Mouse (Mus musculus) midbrain, embryonic 16.5 days (tissue): ENCODE results near the gene Cx3cl1. TPM values are rescaled to one million over a fixed set of nuclear protein-coding genes. Genes with fewer than 3 reads are reported as not detected.

Experiments
- ATAC-seq: fragments of 200-750 bp; cut with Nextera tagmentation; 2 replicates; pipeline ENCODE4 v1.8.0; 2017; ENCODE audit warnings: moderate TSS enrichment
- H3K27ac ChIP-seq: fragments of 300-500 bp; sonication (generic); 2 replicates; pipeline ENCODE4 v1.5.1; 2014; ENCODE audit warnings: mild to moderate bottlenecking, low read length, mixed read lengths
- H3K27me3 ChIP-seq: fragments of 300-500 bp; sonication (generic); 2 replicates; pipeline ENCODE4 v1.6.1; 2014; ENCODE audit warnings: low read depth, low read length, mixed read lengths; ENCODE audit not compliant: control insufficient read depth, insufficient read depth
- H3K36me3 ChIP-seq: fragments of 300-500 bp; sonication (generic); 2 replicates; pipeline ENCODE4 v1.6.1; 2014; ENCODE audit warnings: mild to moderate bottlenecking, low read length, moderate library complexity, mixed read lengths; ENCODE audit not compliant: control insufficient read depth, insufficient read depth
- H3K4me1 ChIP-seq: fragments of 300-500 bp; sonication (generic); 2 replicates; pipeline ENCODE4 v1.6.1; 2014; ENCODE audit warnings: mild to moderate bottlenecking, low read length, mixed read lengths; ENCODE audit not compliant: control insufficient read depth, insufficient read depth
- H3K4me2 ChIP-seq: fragments of 300-500 bp; sonication (generic); 2 replicates; pipeline ENCODE4 v1.6.1; 2014; ENCODE audit warnings: mild to moderate bottlenecking, low read length, mixed read lengths
- H3K4me3 ChIP-seq: fragments of 300-500 bp; sonication (generic); 2 replicates; pipeline ENCODE4 v1.5.1; 2014; ENCODE audit warnings: low read depth, mild to moderate bottlenecking, low read length, moderate library complexity, mixed read lengths
- H3K9ac ChIP-seq: fragments of 300-500 bp; sonication (generic); 2 replicates; pipeline ENCODE4 v1.6.1; 2014; ENCODE audit warnings: low read depth, low read length, mixed read lengths
- H3K9me3 ChIP-seq: fragments of 300-500 bp; sonication (generic); replicated peaks from 2 replicates; pipeline ENCODE4 v1.6.1; 2014; ENCODE audit warnings: mild to moderate bottlenecking, low read length, mixed read lengths; ENCODE audit not compliant: control insufficient read depth, poor library complexity, severe bottlenecking
- WGBS: fragments of 180-500 bp; shearing (Covaris S2); extraction: QIAGEN DNeasy Blood & Tissue Kit; methylation state at CpG from one replicate; pipeline ENCODE4 v1.1.7; 2014; 5-methylcytosine and 5-hydroxymethylcytosine counted together
- polyA plus RNA-seq: library from polyadenylated mRNA; unstranded; fragments of >200 nt; fragmentation: Nextera tagmentation; extraction: Ambion mirVana; gene quantifications from 2 replicates; pipeline ENCODE4 v1.2.1, GENCODE M21; 2015

The Cx3cl1 gene
- polyA plus RNA-seq, 1 experiment from 2014 or later = 55.8 TPM

DNA sequence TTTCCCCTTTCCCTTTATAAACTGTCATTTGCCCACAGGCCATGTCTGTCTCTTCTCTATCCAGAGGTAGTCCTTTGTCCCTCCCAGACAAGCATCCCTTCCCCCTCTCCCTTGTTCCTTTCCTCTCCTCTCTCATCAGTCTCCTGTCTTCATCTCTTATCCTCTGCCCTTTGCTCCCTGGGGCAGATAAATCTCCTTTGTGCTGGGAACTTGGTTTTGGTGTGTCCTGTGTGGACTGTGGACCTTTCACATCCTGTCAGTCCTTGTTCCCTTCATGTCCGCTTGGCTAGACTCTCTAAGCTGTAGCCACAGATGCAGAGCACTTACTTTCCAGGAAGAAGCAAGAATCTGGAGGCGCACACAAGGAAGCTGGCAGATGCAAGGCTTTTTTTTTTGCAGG lies 17.3 kb upstream of the Cx3cl1 start:
- H3K9ac ChIP-seq = no peak overlapping the region
- no peaks in the 10 kb centered on the region for H3K27me3 ChIP-seq
- no peak overlapping the region for H3K4me2 ChIP-seq
- no peaks in the 10 kb centered on the region for H3K4me1 ChIP-seq
- no peak overlapping the region for H3K4me3 ChIP-seq
- ATAC-seq = no peak
- H3K36me3 ChIP-seq = no peaks in the 10 kb centered on the region
- 60% methylated on average over 2 of the region's 2 CpGs for WGBS
- peaks cover 2% of the 10 kb centered on the region; the same call in 1 of the 2 replicates for H3K9me3 ChIP-seq
- no peak overlapping the region for H3K27ac ChIP-seq

DNA sequence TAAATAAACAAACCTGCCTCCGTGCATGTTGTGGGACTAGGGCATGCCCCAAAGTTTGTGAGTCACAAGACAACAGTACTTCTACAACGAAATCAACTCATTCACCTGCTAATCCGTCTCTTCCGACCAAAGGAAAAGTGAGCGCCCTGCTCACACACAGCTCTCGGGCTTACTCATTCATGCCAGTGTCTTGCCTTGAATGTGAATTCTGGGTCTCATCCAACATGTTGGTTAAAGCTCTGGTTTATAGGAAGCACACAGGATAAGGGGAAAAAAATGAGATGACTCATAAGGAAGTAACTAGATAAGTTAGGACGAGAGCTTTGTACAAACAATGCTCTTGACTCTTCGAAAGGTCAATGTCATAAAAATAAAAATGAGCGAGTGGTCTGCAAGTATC lies 4.8 kb upstream of the Cx3cl1 start:
- Histone ChIP-seq H3K4me2 (no peak overlapping the region), H3K36me3 (no peaks in the 10 kb centered on the region), H3K4me3 (no peak overlapping the region), H3K9ac (no peak overlapping the region), H3K4me1 (peaks cover 3% of the 10 kb centered on the region; the same call in 1 of the 2 replicates), H3K27me3 (no peaks in the 10 kb centered on the region), H3K9me3 (no peaks in the 10 kb centered on the region), H3K27ac (no peak overlapping the region)
- 79% methylated on average over 9 of the region's 9 CpGs for WGBS
- ATAC-seq = no peak

DNA sequence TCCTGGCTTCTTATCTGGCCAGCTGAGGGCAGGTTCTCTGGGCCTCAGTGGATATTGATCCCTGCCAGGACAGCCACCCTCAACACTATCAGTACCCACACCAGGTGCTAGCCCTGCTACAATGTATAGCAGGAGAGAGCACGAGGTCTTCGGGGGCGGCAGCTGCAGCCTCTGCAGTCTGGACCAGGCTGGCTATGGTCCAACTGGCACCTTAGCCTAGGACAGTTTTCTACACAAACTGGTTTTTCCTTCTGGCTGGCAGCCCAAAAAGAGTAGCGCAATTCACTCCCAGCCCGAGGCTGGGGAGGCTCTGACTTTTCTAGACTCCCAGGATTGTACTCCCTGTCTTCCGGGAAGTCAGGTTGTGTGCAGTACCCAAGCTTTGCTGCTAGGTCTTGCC lies 864 bp upstream of the Cx3cl1 start:
- H3K4me1 ChIP-seq = peaks cover 20% of the 10 kb centered on the region
- H3K9ac ChIP-seq = no peak overlapping the region
- no peak overlapping the region for H3K4me3 ChIP-seq
- no peak for ATAC-seq
- H3K27me3 ChIP-seq = no peaks in the 10 kb centered on the region
- H3K4me2 ChIP-seq = no peak overlapping the region; the same call in 1 of the 2 replicates
- H3K27ac ChIP-seq = no peak overlapping the region
- 48% methylated on average over 6 of the region's 6 CpGs for WGBS
- no peaks in the 10 kb centered on the region for H3K36me3 ChIP-seq
- H3K9me3 ChIP-seq = no peaks in the 10 kb centered on the region

DNA sequence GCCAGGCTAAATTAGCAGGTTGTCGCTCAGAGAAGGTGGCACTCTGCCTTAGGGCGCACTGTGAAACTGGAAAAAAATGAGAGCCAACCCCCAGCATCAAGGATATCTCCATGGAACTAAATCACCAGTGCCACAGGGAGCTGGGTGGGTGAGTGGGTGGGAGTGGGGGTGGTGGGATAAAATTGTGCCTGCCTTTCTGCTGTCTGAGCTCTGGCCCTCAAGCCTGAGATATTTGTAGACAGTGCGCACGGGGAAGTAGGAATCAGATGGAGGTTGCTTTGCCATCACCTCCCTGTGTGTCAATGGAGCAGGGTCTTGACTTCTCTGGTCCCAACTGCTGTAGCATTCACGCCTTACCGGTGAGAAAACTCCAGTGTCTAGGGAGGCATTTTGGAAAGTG lies 1.2 kb downstream of the Cx3cl1 start:
- no peaks in the 10 kb centered on the region for H3K36me3 ChIP-seq
- H3K27ac ChIP-seq = 0 out of 2 replicates have a peak overlapping the region, but pooled peaks have one; percentile 73
- peak overlapping the region; percentile 75 for H3K9ac ChIP-seq
- peak overlapping the region; percentile 57 for H3K4me3 ChIP-seq
- H3K4me2 ChIP-seq = peak overlapping the region; percentile 76
- peaks cover 22% of the 10 kb centered on the region for H3K4me1 ChIP-seq
- WGBS = 49% methylated on average over 6 of the region's 6 CpGs
- 0 out of 2 replicates have a peak, but pooled peaks have one; percentile 2 for ATAC-seq
- H3K9me3 ChIP-seq = no peaks in the 10 kb centered on the region
- H3K27me3 ChIP-seq = no peaks in the 10 kb centered on the region

DNA sequence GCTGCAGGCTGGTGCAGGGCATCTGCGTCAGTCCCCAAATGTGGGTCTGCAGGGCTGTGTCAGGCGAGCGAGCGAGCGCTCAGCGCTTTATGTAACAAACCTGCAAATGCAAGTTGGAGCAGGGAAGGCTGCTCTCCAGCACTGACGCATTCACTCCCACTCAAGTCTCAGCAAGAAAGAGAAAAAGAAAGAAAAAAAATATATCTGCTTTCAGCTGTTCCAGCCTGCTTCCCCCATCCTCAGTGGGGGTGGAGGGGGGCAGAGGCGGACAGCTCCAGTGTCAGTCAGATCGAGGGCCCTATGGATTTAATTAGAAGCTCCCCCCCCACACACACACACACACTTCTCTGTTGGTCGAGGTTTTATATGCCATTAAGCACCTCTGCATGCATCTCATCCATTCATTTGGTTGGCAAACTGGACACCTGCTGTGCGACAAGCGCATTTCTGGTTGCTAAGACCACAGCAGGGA lies 1.9 kb downstream of the Cx3cl1 start:
- Histone ChIP-seq H3K27ac (peak overlapping the region; percentile 45; the same call in 1 of the 2 replicates), H3K4me2 (peak overlapping the region; percentile 76), H3K36me3 (no peaks in the 10 kb centered on the region), H3K4me3 (peak overlapping the region; percentile 57), H3K9ac (peak overlapping the region; percentile 60), H3K4me1 (peaks cover 23% of the 10 kb centered on the region), H3K9me3 (no peaks in the 10 kb centered on the region), H3K27me3 (no peaks in the 10 kb centered on the region)
- WGBS = 7% methylated on average over 12 of the region's 12 CpGs
- peak; percentile 18; the same call in 1 of the 2 replicates for ATAC-seq

DNA sequence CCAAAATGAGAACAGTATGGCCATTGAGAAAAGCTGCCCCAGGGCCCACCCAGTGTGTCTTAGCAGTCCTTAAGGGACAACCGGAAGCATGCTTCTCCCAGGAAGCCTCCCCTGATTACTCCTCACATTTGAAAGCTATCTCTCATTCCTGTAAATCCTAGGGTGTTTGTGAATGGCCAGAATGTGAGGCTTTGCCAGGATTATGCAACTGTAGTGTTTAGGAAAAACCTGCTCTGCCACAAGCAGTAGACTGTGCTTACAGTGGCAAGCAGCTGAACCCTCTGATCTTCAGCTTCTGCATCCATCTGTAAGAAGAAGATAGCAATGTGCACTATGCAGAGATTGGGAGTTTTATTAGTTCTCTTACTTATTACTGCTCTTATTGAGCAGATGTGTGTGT lies 2.8 kb downstream of the Cx3cl1 start:
- Histone ChIP-seq H3K27ac (no peak overlapping the region), H3K4me2 (no peak overlapping the region)

DNA sequence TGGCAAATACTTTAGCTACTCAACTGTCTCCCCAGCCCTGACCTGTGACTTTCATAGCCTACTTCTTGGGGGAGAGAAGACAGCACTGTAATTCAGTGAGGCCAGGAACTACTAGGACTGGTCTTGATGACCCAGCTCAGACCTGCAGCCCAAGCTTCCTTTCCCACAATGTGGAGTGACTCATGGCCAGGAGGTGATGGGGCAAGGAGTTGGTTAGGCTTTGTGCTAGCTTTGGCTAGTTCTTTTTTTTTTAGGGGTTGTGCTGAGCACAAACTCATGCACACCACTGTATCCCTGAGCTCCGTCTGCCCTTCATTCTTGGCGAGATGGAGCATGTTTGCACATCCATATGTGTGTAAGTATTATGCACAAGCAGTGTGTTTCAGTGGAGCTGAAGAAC lies 4.5 kb downstream of the Cx3cl1 start:
- Histone ChIP-seq H3K4me3 (no peak overlapping the region), H3K36me3 (no peaks in the 10 kb centered on the region), H3K27me3 (no peaks in the 10 kb centered on the region), H3K4me1 (peaks cover 20% of the 10 kb centered on the region), H3K9me3 (no peaks in the 10 kb centered on the region), H3K9ac (no peak overlapping the region), H3K27ac (no peak overlapping the region), H3K4me2 (no peak overlapping the region)
- 85% methylated on average over 2 of the region's 2 CpGs for WGBS
- ATAC-seq = no peak

More for the DNA sequence above, 2.8 kb downstream of the Cx3cl1 start:
- Histone ChIP-seq H3K9me3 (no peaks in the 10 kb centered on the region), H3K9ac (no peak overlapping the region), H3K36me3 (no peaks in the 10 kb centered on the region), H3K4me1 (peaks cover 23% of the 10 kb centered on the region), H3K4me3 (no peak overlapping the region), H3K27me3 (no peaks in the 10 kb centered on the region)
- ATAC-seq = no peak
- 86% methylated on average over 1 of the region's 1 CpGs for WGBS

DNA sequence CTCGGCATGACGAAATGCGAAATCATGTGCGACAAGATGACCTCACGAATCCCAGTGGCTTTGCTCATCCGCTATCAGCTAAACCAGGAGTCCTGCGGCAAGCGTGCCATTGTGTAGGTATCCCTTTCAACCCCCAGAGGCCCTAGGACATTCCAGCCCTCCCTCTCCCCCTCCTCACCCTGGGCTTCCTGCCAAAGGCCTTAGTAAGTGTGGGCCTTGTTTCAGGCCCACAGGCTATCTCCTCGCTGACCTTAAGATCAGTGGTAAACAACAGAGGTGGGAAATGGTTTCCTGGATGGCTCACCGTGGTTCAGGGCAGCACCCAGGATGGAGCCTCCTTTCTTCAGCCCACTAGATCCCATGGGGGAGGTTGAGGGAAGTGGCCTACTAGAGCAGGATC lies 6.2 kb downstream of the Cx3cl1 start:
- ATAC-seq = no peak
- H3K27ac ChIP-seq = no peak overlapping the region
- WGBS = 72% methylated on average over 10 of the region's 10 CpGs

DNA sequence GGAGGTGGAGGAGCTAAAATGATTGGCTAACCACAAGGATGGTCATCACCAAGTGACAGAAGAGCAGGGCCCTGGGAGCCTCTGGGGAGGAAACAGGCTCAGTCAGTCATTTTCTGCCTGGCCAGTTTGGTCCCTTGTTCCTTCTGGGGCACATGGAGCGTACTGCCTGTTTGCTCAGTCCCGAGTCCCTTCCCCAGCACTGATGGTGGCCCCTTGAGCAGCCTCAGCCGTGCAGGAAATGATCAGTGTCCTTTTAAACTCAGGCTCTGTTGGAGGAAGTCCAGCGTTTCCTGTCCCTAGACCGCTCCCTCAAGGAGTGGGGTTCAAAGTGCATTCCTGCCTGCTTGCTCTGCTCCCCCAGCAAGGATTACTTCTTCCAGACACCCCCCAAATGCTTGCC lies 6.7 kb downstream of the Cx3cl1 start:
- Histone ChIP-seq H3K9ac (no peak overlapping the region), H3K4me1 (peaks cover 13% of the 10 kb centered on the region), H3K27me3 (no peaks in the 10 kb centered on the region), H3K27ac (no peak overlapping the region), H3K4me2 (no peak overlapping the region), H3K9me3 (no peaks in the 10 kb centered on the region), H3K4me3 (no peak overlapping the region), H3K36me3 (no peaks in the 10 kb centered on the region)
- ATAC-seq = no peak
- 71% methylated on average over 5 of the region's 5 CpGs for WGBS

More for the DNA sequence above, 6.2 kb downstream of the Cx3cl1 start:
- Histone ChIP-seq H3K4me1 (peaks cover 18% of the 10 kb centered on the region), H3K9ac (no peak overlapping the region), H3K9me3 (no peaks in the 10 kb centered on the region), H3K27me3 (no peaks in the 10 kb centered on the region), H3K36me3 (no peaks in the 10 kb centered on the region), H3K4me2 (no peak overlapping the region), H3K4me3 (no peak overlapping the region)
